Mouse (Mus musculus): ENCODE data around the gene Slc22a15.

Slc22a15 gene

GRCm38 (mm10) chr3:101916525-101916924, 7.7 kb downstream of the Slc22a15 start:
- DNase-seq (ENCODE audit: low read depth): no peak

GRCm38 (mm10) chr3:101915048-101915801, 9.0 kb downstream of the Slc22a15 start:
- no peak for DNase-seq (ENCODE audit: low read depth)

- DNase-seq (ENCODE audit: low read depth): peak; percentile 24
Measured at GRCm38 (mm10) chr3:101914266-101914665, 10.0 kb downstream of the Slc22a15 start.

- no peak for DNase-seq (ENCODE audit: low read depth)
Measured at GRCm38 (mm10) chr3:101912041-101912440, 12.2 kb downstream of the Slc22a15 start.

- DNase-seq (ENCODE audit: low read depth): no peak
Measured at GRCm38 (mm10) chr3:101907049-101907448, 17.2 kb downstream of the Slc22a15 start.

GRCm38 (mm10) chr3:101904776-101905175, 19.5 kb downstream of the Slc22a15 start:
- no peak for DNase-seq (ENCODE audit: low read depth)

- DNase-seq (ENCODE audit: low read depth): no peak
Measured at GRCm38 (mm10) chr3:101903091-101903490, 21.2 kb downstream of the Slc22a15 start.

GRCm38 (mm10) chr3:101902344-101902743, 21.9 kb downstream of the Slc22a15 start:
- no peak for DNase-seq (ENCODE audit: low read depth)

- no peak for DNase-seq (ENCODE audit: low read depth)
Measured at GRCm38 (mm10) chr3:101897377-101897974, 26.8 kb downstream of the Slc22a15 start.

- peak; percentile 87 for DNase-seq (ENCODE audit: low read depth)
Measured at GRCm38 (mm10) chr3:101896893-101897292, 27.4 kb downstream of the Slc22a15 start.

GRCm38 (mm10) chr3:101895376-101895910, 28.8 kb downstream of the Slc22a15 start:
- DNase-seq (ENCODE audit: low read depth): no peak

- DNase-seq (ENCODE audit: low read depth): peak; percentile 46
Measured at GRCm38 (mm10) chr3:101885591-101885990, 38.7 kb downstream of the Slc22a15 start.

GRCm38 (mm10) chr3:101885041-101885440, 39.2 kb downstream of the Slc22a15 start:
- DNase-seq (ENCODE audit: low read depth): no peak

- no peak for DNase-seq (ENCODE audit: low read depth)
Measured at GRCm38 (mm10) chr3:101883902-101884301, 40.4 kb downstream of the Slc22a15 start.

GRCm38 (mm10) chr3:101881721-101882120, 42.5 kb downstream of the Slc22a15 start:
- DNase-seq (ENCODE audit: low read depth): no peak

- peak; percentile 10 for DNase-seq (ENCODE audit: low read depth)
Measured at GRCm38 (mm10) chr3:101880818-101881217, 43.4 kb downstream of the Slc22a15 start.

- no peak for DNase-seq (ENCODE audit: low read depth)
Measured at GRCm38 (mm10) chr3:101878136-101878535, 46.1 kb downstream of the Slc22a15 start.

- no peak for DNase-seq (ENCODE audit: low read depth)
Measured at GRCm38 (mm10) chr3:101876459-101877285, 47.6 kb downstream of the Slc22a15 start.

GRCm38 (mm10) chr3:101875258-101875920, 48.9 kb downstream of the Slc22a15 start:
- DNase-seq (ENCODE audit: low read depth): no peak

GRCm38 (mm10) chr3:101873061-101873675, 51.1 kb downstream of the Slc22a15 start:
- DNase-seq (ENCODE audit: low read depth): no peak

GRCm38 (mm10) chr3:101871951-101872350, 52.3 kb downstream of the Slc22a15 start:
- no peak for DNase-seq (ENCODE audit: low read depth)

Measured in NIH3T3 (cell line).